Mouse (Mus musculus) lung, postnatal 14 days (tissue): ENCODE results near the gene Axin1.

Experiments used
- DNase-seq: peaks from one replicate; pipeline ENCODE4 v3.0.0; 2021

Axin1 gene

GRCm38 (mm10) chr17:26192481-26193190 is 54.1 kb downstream of the Axin1 start:
- DNase-seq: no peak

GRCm38 (mm10) chr17:26198892-26199291 is 60.4 kb downstream of the Axin1 start, which contains the start of gene Pdia2:
Gene Pdia2, minus strand, starts transcription at chr17:26199087.
- DNase-seq: no peak

GRCm38 (mm10) chr17:26200831-26201705 is 62.6 kb downstream of the Axin1 start:
- DNase-seq: no peak

GRCm38 (mm10) chr17:26201998-26202397 is 63.5 kb downstream of the Axin1 start:
- DNase-seq: no peak

- DNase-seq: peak; percentile 48
Measured at GRCm38 (mm10) chr17:26202737-26203136, 64.2 kb downstream of the Axin1 start, which contains the start of gene Rgs11. Gene Rgs11, plus strand, starts transcription at chr17:26202951.

GRCm38 (mm10) chr17:26203321-26203811 is 64.9 kb downstream of the Axin1 start:
- peak; percentile 35 for DNase-seq

GRCm38 (mm10) chr17:26204766-26205165 is 66.3 kb downstream of the Axin1 start:
- DNase-seq: no peak

GRCm38 (mm10) chr17:26206392-26206791 is 67.9 kb downstream of the Axin1 start:
- no peak for DNase-seq

GRCm38 (mm10) chr17:26207686-26208085 is 69.2 kb downstream of the Axin1 start, which contains the start of gene Arhgdig:
Gene Arhgdig, minus strand, starts transcription at chr17:26207786.
- DNase-seq: no peak

- no peak for DNase-seq
Measured at GRCm38 (mm10) chr17:26212241-26212640, 73.8 kb downstream of the Axin1 start.

- DNase-seq: no peak
Measured at GRCm38 (mm10) chr17:26212681-26213080, 74.2 kb downstream of the Axin1 start.

GRCm38 (mm10) chr17:26221508-26221907 is 83.0 kb downstream of the Axin1 start:
- DNase-seq: no peak

- peak; percentile 53 for DNase-seq
Measured at GRCm38 (mm10) chr17:26225150-26225549, 86.7 kb downstream of the Axin1 start.

- no peak for DNase-seq
Measured at GRCm38 (mm10) chr17:26229776-26230175, 91.3 kb downstream of the Axin1 start.

- no peak for DNase-seq
Measured at GRCm38 (mm10) chr17:26231156-26231555, 92.7 kb downstream of the Axin1 start.

- no peak for DNase-seq
Measured at GRCm38 (mm10) chr17:26232863-26233262, 94.4 kb downstream of the Axin1 start.

GRCm38 (mm10) chr17:26234386-26234785 is 95.9 kb downstream of the Axin1 start:
- DNase-seq: no peak

- DNase-seq: no peak
Measured at GRCm38 (mm10) chr17:26235077-26235815, 96.8 kb downstream of the Axin1 start.

GRCm38 (mm10) chr17:26237667-26238066 is 99.2 kb downstream of the Axin1 start:
- no peak for DNase-seq

- DNase-seq: no peak
Measured at GRCm38 (mm10) chr17:26239551-26239950, 101.1 kb downstream of the Axin1 start.

GRCm38 (mm10) chr17:26240120-26240790 is 101.8 kb downstream of the Axin1 start:
- DNase-seq: no peak

- DNase-seq: no peak
Measured at GRCm38 (mm10) chr17:26240990-26241389, 102.5 kb downstream of the Axin1 start.
